Mouse (Mus musculus): ENCODE measurements around the gene Rnase12. TPM values are rescaled to one million over a fixed set of nuclear protein-coding genes. Genes with fewer than 3 reads are reported as not detected.

The Rnase12 gene
- 0.28 TPM in 1 of 2 replicates, not detected in the other for polyA plus RNA-seq (2012; rRNA removed)

DNA sequence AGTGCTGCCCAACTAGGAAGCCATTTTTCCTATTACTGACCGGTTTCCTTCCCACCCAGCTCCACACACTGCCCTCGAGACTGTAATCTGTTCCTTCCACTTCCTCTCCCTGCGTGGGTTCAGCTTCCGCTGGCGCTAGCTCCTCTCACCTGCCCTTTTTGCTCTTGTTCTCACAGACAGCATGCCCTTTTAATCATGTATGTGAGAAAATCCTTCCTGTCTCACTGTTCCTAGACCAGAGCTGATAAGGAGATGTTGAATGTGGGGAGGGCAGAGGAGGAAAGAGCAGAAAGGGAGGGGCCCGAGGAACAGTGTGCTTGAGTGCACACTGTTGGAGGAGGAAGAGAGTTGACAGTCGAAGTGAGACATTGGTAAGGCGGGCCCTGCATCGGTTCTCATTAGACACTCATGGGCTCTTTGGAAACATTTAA is at the start of gene Rnase12:
Rnase12 (minus strand) TSS at position 261 of the 431 bp plus-strand sequence.

DNA sequence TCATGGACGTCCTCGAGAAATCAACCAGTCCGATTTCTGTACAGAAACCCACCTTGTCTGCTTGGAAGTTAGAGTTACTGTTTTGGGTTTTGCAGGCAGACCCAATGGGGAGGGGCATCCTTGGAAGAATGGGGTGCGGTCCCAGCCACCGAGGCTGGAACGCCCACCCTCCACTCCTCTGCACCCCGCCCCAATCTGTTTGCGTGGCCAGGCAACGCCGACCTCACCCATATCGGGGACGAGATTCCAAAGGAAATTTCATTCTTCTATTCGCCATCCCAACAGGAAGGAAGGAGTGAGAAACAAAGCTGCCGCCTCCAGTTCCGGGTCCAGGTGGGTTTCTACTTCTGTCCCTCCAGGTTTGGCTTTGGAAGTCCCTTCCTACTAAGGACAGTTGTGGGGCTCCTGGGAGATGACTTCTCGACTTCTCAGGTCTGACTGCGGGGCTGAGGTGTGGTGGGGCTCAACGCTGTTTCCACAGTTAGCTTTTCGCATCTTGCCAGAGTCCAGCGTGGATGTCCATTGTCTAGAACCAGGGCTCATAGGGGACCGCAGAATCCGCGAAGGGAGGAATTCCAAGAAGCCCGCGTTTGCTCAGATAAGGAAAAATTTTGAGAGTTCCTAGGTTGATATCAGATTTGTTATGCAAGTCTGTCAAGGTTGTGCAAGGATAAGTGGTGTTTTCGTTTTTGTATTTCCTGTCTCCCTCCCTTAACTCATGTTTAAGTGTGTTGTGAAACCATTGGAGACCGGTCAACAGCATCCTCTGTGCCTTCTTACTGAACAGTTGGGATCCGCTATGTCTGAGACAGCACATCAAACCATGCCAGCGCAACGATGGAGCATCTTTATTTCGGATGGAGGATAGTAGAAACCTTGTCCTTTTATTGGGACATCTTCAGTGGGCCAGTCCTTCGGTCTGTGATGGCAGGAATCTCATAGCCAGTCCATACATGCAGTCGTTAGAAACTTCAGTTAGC is 33.8 kb upstream of the Rnase12 start, which contains the start of the genes Rnase4 and Ang:
Rnase4 (plus strand) TSS at position 157 of the 980 bp plus-strand sequence.
Ang (plus strand) TSS at position 230 of the 980 bp plus-strand sequence.

DNA sequence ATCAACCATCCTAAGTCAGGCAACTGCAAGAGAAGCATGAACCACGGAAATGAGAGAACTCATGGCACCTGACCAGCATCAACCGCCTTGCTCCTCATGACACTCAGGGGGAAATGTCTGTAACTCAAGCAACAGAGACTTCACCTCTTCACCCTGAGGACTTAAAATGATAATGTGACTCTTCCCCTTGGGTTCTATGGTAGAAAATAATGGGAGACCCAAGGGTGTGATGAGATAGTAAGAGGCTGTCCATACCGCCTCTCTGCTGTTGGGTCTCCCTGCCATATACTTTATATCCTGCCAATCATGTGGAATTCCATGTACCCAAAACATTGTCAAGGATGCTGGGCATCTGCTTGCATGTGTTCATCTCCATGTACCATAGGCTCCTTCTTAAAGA is 16.9 kb upstream of the Rnase12 start, which contains the start of gene Olfr750:
Olfr750 (minus strand) TSS at position 101 of the 400 bp plus-strand sequence.

DNA sequence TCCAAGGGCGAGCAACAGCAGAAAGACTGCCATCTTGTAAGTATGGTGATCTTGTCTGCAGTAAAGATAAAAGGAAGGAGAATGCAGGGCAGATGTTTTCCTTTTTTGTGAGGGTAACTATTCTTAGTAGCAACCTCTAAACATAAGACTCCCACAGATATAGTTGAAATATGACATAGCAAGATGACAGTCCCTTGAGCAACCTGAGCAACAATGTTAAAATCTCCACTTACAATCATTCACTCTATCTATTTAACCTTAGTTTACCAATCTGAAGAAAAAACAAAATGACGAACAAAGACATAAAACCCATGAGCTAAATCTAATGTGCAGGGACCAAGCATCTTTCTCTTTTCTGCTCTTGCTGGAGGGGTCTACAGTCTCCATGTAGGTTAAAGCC is 7.4 kb downstream of the Rnase12 start, which contains the start of gene Rnase11:
Rnase11 (minus strand) TSS at position 101 of the 400 bp plus-strand sequence.

DNA sequence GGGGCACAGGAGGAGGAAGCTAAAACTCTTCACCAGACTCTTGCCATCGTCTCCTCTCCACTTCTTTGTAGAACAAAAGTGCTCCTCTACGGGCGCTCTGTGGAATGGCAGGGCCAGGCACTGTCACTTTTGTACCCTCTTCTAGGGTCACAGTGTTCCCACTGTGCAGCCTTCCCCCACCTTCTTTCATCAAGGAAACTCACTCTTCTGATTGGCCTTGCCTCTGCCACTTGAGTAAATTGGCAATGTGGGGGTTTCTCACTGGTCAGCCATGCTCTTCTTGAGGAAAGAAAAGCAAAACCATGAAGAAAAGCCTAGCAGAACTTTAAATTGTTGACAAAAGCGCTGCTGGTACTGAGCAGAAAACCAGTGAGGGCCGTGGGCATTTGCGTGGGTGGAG is 15.7 kb downstream of the Rnase12 start, which contains the start of gene Rnase9:
Rnase9 (minus strand) TSS at position 101 of the 400 bp plus-strand sequence.

DNA sequence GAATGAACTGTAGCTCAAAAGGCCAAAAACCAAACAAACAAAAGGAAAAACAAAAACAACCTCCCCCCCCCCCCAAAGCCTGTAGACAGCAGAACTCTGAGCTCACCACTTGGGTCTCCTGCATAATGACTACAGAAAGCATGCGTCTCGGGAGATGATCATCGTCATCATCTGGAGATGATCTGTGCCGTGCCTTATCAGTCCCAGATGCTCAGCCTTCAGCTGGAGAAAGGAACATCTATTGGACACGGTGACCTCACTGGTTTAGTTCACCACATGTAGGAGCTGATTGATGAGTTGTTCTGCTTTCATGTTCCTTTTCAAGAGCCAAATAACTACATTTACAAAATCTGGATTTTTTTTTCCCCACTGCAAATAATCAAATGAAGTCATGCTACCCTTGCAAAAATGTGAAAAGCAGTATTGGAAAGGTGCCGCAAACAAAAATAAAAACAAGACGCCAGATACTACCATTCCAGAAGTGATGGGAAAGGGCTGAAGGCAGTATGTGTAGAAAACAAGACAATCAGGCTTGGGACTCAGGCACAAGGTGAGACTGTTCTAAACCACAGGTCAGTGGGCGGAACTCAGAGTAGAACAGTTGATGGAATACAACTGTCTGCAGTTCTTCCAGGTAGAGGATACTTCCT is 50.2 kb downstream of the Rnase12 start, which contains the start of gene Rnase10:
Rnase10 (plus strand) TSS at position 600 of the 650 bp plus-strand sequence.

Other genes starting within 250 kb of the Rnase12 start
- not detected in 2 replicates for gene Ccnb1ip1, start 249.9 kb downstream of the Rnase12 start, polyA plus RNA-seq (2012; rRNA removed)
- gene Parp2, start 249.8 kb downstream of the Rnase12 start, polyA plus RNA-seq (2012; rRNA removed) = 1.1 and 1.7 TPM in 2 replicates
- gene Tep1, start 187.1 kb downstream of the Rnase12 start, polyA plus RNA-seq (2012; rRNA removed) = 7.6 and 10.3 TPM in 2 replicates
- 0.65 and 0.79 TPM in 2 replicates for gene Klhl33, start 160.2 kb downstream of the Rnase12 start, polyA plus RNA-seq (2012; rRNA removed)
- gene Osgep, start 132.8 kb downstream of the Rnase12 start, polyA plus RNA-seq (2012; rRNA removed) = 37.8 and 96.3 TPM in 2 replicates
- 7.8 and 10.9 TPM in 2 replicates for gene Apex1, start 132.7 kb downstream of the Rnase12 start, polyA plus RNA-seq (2012; rRNA removed)
- gene Pip4p1, start 126.8 kb downstream of the Rnase12 start, polyA plus RNA-seq (2012; rRNA removed) = 27.9 and 42.4 TPM in 2 replicates
- 6.5 and 7.3 TPM in 2 replicates for gene Pnp, start 126.6 kb downstream of the Rnase12 start, polyA plus RNA-seq (2012; rRNA removed)
- not detected in 2 replicates for gene Gm49342, start 113.1 kb downstream of the Rnase12 start, polyA plus RNA-seq (2012; rRNA removed)
- 0.14 TPM in 1 of 2 replicates, not detected in the other for gene Pnp2, start 101.7 kb downstream of the Rnase12 start, polyA plus RNA-seq (2012; rRNA removed)
- gene Rnase10, start 49.9 kb downstream of the Rnase12 start, polyA plus RNA-seq (2012; rRNA removed) = 0.40 TPM in 1 of 2 replicates, not detected in the other
- gene Rnase9, start 15.8 kb downstream of the Rnase12 start, polyA plus RNA-seq (2012; rRNA removed) = 0.19 TPM in 1 of 2 replicates, not detected in the other
- not detected in 2 replicates for gene Rnase11, start 7.5 kb downstream of the Rnase12 start, polyA plus RNA-seq (2012; rRNA removed)
- gene Olfr750, start 16.8 kb upstream of the Rnase12 start, polyA plus RNA-seq (2012; rRNA removed) = not detected in 2 replicates
- gene Rnase4, start 33.4 kb upstream of the Rnase12 start, polyA plus RNA-seq (2012; rRNA removed) = 79.4 and 84.2 TPM in 2 replicates
- 19.2 and 19.3 TPM in 2 replicates for gene Ang, start 33.5 kb upstream of the Rnase12 start, polyA plus RNA-seq (2012; rRNA removed)
- gene Eddm3b, start 56.8 kb upstream of the Rnase12 start, polyA plus RNA-seq (2012; rRNA removed) = 0.06 TPM in 1 of 2 replicates, not detected in the other
- gene Rnase6, start 66.2 kb upstream of the Rnase12 start, polyA plus RNA-seq (2012; rRNA removed) = 0.44 and 1.2 TPM in 2 replicates
- 13.9 and 17.8 TPM in 2 replicates for gene Rnase1, start 89.1 kb upstream of the Rnase12 start, polyA plus RNA-seq (2012; rRNA removed)
- 0.10 and 0.35 TPM in 2 replicates for gene Rnase2b, start 104.6 kb upstream of the Rnase12 start, polyA plus RNA-seq (2012; rRNA removed)
- gene Ang2, start 141.5 kb upstream of the Rnase12 start, polyA plus RNA-seq (2012; rRNA removed) = not detected in 2 replicates
- gene Ear14, start 145.7 kb upstream of the Rnase12 start, polyA plus RNA-seq (2012; rRNA removed) = not detected in 2 replicates
- gene Rnase2a, start 198.5 kb upstream of the Rnase12 start, polyA plus RNA-seq (2012; rRNA removed) = 2.3 and 9.4 TPM in 2 replicates